In the genomic region with DNA sequence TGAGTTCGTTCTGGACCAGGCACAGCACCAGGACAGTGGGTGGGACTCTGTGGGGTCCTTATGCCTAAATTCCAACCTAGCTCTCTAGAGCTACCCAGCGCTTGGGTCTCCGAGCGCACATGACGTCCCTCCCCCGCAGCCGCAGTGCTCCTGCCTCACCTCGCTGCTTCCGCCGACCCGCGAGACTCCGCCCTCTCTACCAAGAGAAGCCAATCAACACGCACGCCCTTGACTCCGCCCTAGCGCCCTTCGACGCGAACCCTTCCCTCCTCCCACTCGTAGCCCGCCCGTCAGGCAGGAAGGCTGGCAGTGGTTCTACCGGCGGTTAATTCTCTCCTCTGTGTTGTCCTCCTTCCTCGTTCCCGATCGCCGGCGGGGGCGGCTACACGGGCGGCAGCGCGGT, we compare ENCODE assay signal across 8 mouse cellular contexts. TPM values are rescaled to one million over a fixed set of nuclear protein-coding genes. Genes with fewer than 3 reads are reported as not detected.
DNase-seq lines count a peak whose midpoint lies in the region; ATAC-seq lines count a peak whose summit lies in the region.

Mapk1 (plus strand) TSS at position 252 of the 403 bp plus-strand sequence.

- peak within 1 kb of the TSS; percentile 84 for H3K9ac ChIP-seq in hindbrain, embryonic 15.5 days

- no peaks in the 10 kb centered on the region for H3K27me3 ChIP-seq in hindbrain, embryonic 15.5 days

- H3K4me3 ChIP-seq in hindbrain, embryonic 15.5 days, result peak within 1 kb of the TSS; percentile 88

- DNase-seq in T-cell, adult 2 months (ENCODE audit: low spot score), result peak; percentile 96
- peak; percentile 94 to 95 for DNase-seq in cerebellum, postnatal 36 days
- peak; percentile 95 to 96 for DNase-seq in frontal cortex, postnatal 36 days (ENCODE audit: low spot score in 2 of 2)
- DNase-seq in left cerebral cortex, adult 11 months (ENCODE audit: low spot score), result peak; percentile 95
- peak; percentile 97 for DNase-seq in lung, postnatal 4 days
- DNase-seq in retina, postnatal 7 days (ENCODE audit: low read depth, low spot score), result peak; percentile 89
- peak; percentile 92 for DNase-seq in urinary bladder, adult 2 months (ENCODE audit: low spot score)

- peak within 1 kb of the TSS; percentile 85 for H3K4me2 ChIP-seq in hindbrain, embryonic 15.5 days

- no peaks in the 10 kb centered on the region for H3K9me3 ChIP-seq in hindbrain, embryonic 15.5 days

- peak; percentile 98 for ATAC-seq in hindbrain, embryonic 15.5 days (ENCODE audit: low FRiP score, low read depth)

- peaks cover 33% of the 10 kb centered on the region for H3K4me1 ChIP-seq in hindbrain, embryonic 15.5 days (replicated peaks)

- H3K27ac ChIP-seq in hindbrain, embryonic 15.5 days (replicated peaks), result peak within 1 kb of the TSS; percentile 97

- 0% methylated on average over 35 of the region's 35 CpGs for WGBS in hindbrain, embryonic 15.5 days

- H3K36me3 ChIP-seq in hindbrain, embryonic 15.5 days, result no peaks in the 10 kb centered on the region

RNA-seq across cellular contexts. Expression of gene Mapk1, which starts in this region (rescaled TPM):
- polyA plus RNA-seq in hindbrain, embryonic 15.5 days (2015; fragmentation: Nextera tagmentation; extraction: Ambion mirVana), result 187 and 189 TPM in 2 replicates
- 122 and 134 TPM in 2 replicates for polyA plus RNA-seq in urinary bladder, adult 2 months (2012; rRNA removed)

Comparison
In these comparisons a context has a peak if more than half of its experiments do, and no peak if none do; other contexts are left out.
1. Peak in every context shown above with its lines: DNase-seq, ATAC-seq, H3K4me3 ChIP-seq and H3K27ac ChIP-seq.